Mouse (Mus musculus) forebrain, embryonic 15.5 days (tissue): ENCODE data around the gene Taf10. TPM values are rescaled to one million over a fixed set of nuclear protein-coding genes. Genes with fewer than 3 reads are reported as not detected.

Experiments used
- ATAC-seq: fragments of 200-750 bp; cut with Nextera tagmentation; replicated peaks from 2 replicates; pipeline ENCODE4 v1.8.0; 2017; ENCODE audit warnings: mild to moderate bottlenecking, moderate TSS enrichment, moderate library complexity
- H3K27ac ChIP-seq: fragments of 300-500 bp; sonication (generic); replicated peaks from 2 replicates; pipeline ENCODE4 v1.5.1; 2015; ENCODE audit warnings: mild to moderate bottlenecking, inconsistent platforms
- H3K27me3 ChIP-seq: fragments of 300-500 bp; sonication (generic); 2 replicates; pipeline ENCODE4 v1.6.1; 2015; ENCODE audit warnings: inconsistent platforms
- H3K36me3 ChIP-seq: fragments of 300-500 bp; sonication (generic); 2 replicates; pipeline ENCODE4 v1.6.1; 2015; ENCODE audit warnings: mild to moderate bottlenecking, inconsistent platforms
- H3K4me1 ChIP-seq: fragments of 300-500 bp; sonication (generic); 2 replicates; pipeline ENCODE4 v1.6.1; 2015; ENCODE audit warnings: inconsistent platforms
- H3K4me2 ChIP-seq: fragments of 300-500 bp; sonication (generic); replicated peaks from 2 replicates; pipeline ENCODE4 v1.6.1; 2015; ENCODE audit warnings: mild to moderate bottlenecking, inconsistent platforms
- H3K4me3 ChIP-seq: fragments of 300-500 bp; sonication (generic); 2 replicates; pipeline ENCODE4 v1.5.1; 2015; ENCODE audit warnings: mild to moderate bottlenecking, inconsistent platforms
- H3K9ac ChIP-seq: fragments of 300-500 bp; sonication (generic); replicated peaks from 2 replicates; pipeline ENCODE4 v1.6.1; 2015; ENCODE audit warnings: mild to moderate bottlenecking, inconsistent platforms
- H3K9me3 ChIP-seq: fragments of 300-500 bp; sonication (generic); 2 replicates; pipeline ENCODE4 v1.6.1; 2016; ENCODE audit warnings: inconsistent platforms
- WGBS: fragments of 180-500 bp; shearing (Covaris S2); methylation state at CpG from one replicate; pipeline ENCODE4 v1.1.7; 2015; ENCODE audit warnings: mixed read lengths; 5-methylcytosine and 5-hydroxymethylcytosine counted together
- polyA plus RNA-seq: library from polyadenylated mRNA; unstranded; fragments of >200 nt; fragmentation: Nextera tagmentation; extraction: Ambion mirVana; gene quantifications from 2 replicates; pipeline ENCODE4 v1.2.1, GENCODE M21; 2015

Taf10 gene
- polyA plus RNA-seq, 1 experiment from 2014 or later, result 114 TPM

DNA sequence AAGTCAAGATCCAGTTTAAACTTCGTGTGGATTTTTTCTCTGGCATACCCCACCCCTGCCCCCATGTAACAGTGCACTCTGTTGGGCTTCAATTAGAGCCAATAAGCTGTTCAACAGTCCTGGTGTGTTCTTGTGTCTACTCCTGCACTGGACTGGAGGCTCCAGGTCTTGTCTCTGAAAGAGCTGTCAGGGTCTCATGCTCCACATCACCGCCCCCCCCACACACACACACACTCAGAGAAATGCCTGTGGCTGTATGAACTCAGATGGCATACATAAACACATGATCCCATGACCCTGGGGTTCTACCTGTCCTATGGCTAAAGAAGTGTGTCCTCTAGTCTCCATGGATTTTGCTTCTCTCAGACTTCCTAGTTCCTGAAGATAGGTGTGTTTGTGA, 31.9 kb upstream of the Taf10 start:
- Histone ChIP-seq H3K4me1 (peaks cover 66% of the 10 kb centered on the region), H3K27ac (no peak overlapping the region), H3K27me3 (no peaks in the 10 kb centered on the region), H3K4me2 (no peak overlapping the region), H3K9ac (no peak overlapping the region), H3K9me3 (no peaks in the 10 kb centered on the region), H3K36me3 (peaks cover 63% of the 10 kb centered on the region), H3K4me3 (no peak overlapping the region)
- no peak for ATAC-seq
- whole genome bisulfite sequencing, result 89% methylated on average over 2 of the region's 2 CpGs

GRCm38 (mm10) chr7:105774661-105775060, 30.5 kb upstream of the Taf10 start:
- WGBS, result 29% methylated on average over 8 of the region's 8 CpGs
- no peak overlapping the region for H3K9ac ChIP-seq
- peaks cover 63% of the 10 kb centered on the region for H3K36me3 ChIP-seq
- ATAC-seq, result no peak
- H3K27ac ChIP-seq, result no peak overlapping the region
- H3K4me1 ChIP-seq, result peaks cover 65% of the 10 kb centered on the region
- H3K9me3 ChIP-seq, result no peaks in the 10 kb centered on the region
- no peak overlapping the region for H3K4me3 ChIP-seq
- H3K27me3 ChIP-seq, result no peaks in the 10 kb centered on the region
- no peak overlapping the region for H3K4me2 ChIP-seq

GRCm38 (mm10) chr7:105773041-105773440, 28.9 kb upstream of the Taf10 start:
- H3K27me3 ChIP-seq, result no peaks in the 10 kb centered on the region
- 90% methylated on average over 5 of the region's 5 CpGs for WGBS
- H3K36me3 ChIP-seq, result peaks cover 68% of the 10 kb centered on the region
- no peak overlapping the region for H3K4me3 ChIP-seq
- H3K4me2 ChIP-seq, result no peak overlapping the region
- H3K27ac ChIP-seq, result no peak overlapping the region
- H3K4me1 ChIP-seq, result peaks cover 61% of the 10 kb centered on the region
- H3K9ac ChIP-seq, result no peak overlapping the region
- no peaks in the 10 kb centered on the region for H3K9me3 ChIP-seq
- no peak for ATAC-seq

DNA sequence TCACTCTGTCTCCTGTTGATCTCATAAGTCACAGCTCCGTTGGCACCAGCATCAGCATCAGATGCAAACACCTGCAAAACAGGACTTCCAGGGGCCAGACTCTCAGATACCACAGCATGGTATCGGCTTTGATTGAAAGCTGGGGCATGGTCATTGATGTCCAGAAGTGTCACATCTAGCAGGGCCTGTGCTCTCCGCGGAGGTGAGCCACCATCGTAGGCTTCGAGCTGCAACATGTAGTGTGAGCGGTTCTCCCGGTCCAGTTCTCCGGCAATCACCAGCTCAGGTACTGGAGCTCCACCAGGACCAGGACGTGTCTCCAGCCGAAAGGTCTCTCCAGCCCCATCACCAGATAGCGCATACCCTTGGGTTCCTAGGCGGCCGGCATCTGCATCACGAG, 28.2 kb upstream of the Taf10 start:
- Histone ChIP-seq H3K9ac (no peak overlapping the region), H3K27me3 (no peaks in the 10 kb centered on the region), H3K4me3 (no peak overlapping the region), H3K36me3 (peaks cover 73% of the 10 kb centered on the region), H3K4me2 (no peak overlapping the region), H3K4me1 (peaks cover 61% of the 10 kb centered on the region), H3K27ac (no peak overlapping the region), H3K9me3 (no peaks in the 10 kb centered on the region)
- 96% methylated on average over 15 of the region's 15 CpGs for WGBS
- no peak for ATAC-seq

GRCm38 (mm10) chr7:105769959-105770358, 25.8 kb upstream of the Taf10 start:
- Histone ChIP-seq H3K4me1 (peaks cover 49% of the 10 kb centered on the region), H3K27ac (no peak overlapping the region), H3K4me3 (no peak overlapping the region), H3K9ac (no peak overlapping the region), H3K4me2 (no peak overlapping the region), H3K27me3 (no peaks in the 10 kb centered on the region), H3K9me3 (no peaks in the 10 kb centered on the region), H3K36me3 (peaks cover 85% of the 10 kb centered on the region)
- 91% methylated on average over 3 of the region's 3 CpGs for WGBS
- no peak for ATAC-seq

- WGBS, result 21% methylated on average over 6 of the region's 6 CpGs
- no peak overlapping the region for H3K27ac ChIP-seq
- H3K27me3 ChIP-seq, result no peaks in the 10 kb centered on the region
- no peaks in the 10 kb centered on the region for H3K9me3 ChIP-seq
- H3K4me3 ChIP-seq, result no peak overlapping the region
- peaks cover 40% of the 10 kb centered on the region for H3K4me1 ChIP-seq
- H3K36me3 ChIP-seq, result peaks cover 94% of the 10 kb centered on the region
- ATAC-seq, result no peak
- no peak overlapping the region for H3K4me2 ChIP-seq
- no peak overlapping the region for H3K9ac ChIP-seq
Measured at GRCm38 (mm10) chr7:105767729-105768165, 23.6 kb upstream of the Taf10 start.

DNA sequence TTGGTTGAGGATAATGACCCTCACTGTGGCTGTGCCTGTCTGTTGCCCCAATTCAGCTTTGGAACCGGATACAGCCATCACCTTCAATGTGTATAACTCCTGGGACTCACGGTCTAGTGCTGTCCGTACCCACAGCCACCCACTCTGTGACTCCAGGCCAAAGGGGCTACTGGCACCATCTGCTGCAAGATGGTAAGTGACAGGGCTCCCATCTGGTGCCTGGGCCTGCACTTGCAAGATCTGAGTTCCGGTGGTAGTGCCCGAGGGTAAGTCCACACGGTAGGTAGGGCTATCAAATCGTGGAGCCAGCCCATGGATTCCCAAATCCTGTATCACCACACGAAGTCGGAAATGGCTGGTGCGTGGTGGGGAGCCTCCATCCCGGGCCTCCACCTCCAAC, 20.2 kb upstream of the Taf10 start:
- H3K36me3 ChIP-seq, result peaks cover 85% of the 10 kb centered on the region
- H3K4me1 ChIP-seq, result peaks cover 21% of the 10 kb centered on the region
- no peaks in the 10 kb centered on the region for H3K27me3 ChIP-seq
- H3K9ac ChIP-seq, result no peak overlapping the region
- H3K27ac ChIP-seq, result no peak overlapping the region
- H3K9me3 ChIP-seq, result no peaks in the 10 kb centered on the region
- no peak for ATAC-seq
- 90% methylated on average over 11 of the region's 11 CpGs for WGBS
- H3K4me3 ChIP-seq, result no peak overlapping the region
- H3K4me2 ChIP-seq, result no peak overlapping the region

GRCm38 (mm10) chr7:105762517-105763270, 18.5 kb upstream of the Taf10 start:
- Histone ChIP-seq H3K4me2 (no peak overlapping the region), H3K36me3 (peaks cover 87% of the 10 kb centered on the region), H3K27me3 (no peaks in the 10 kb centered on the region), H3K27ac (no peak overlapping the region), H3K4me1 (peaks cover 5% of the 10 kb centered on the region; the same call in 1 of the 2 replicates), H3K4me3 (no peak overlapping the region), H3K9me3 (no peaks in the 10 kb centered on the region), H3K9ac (no peak overlapping the region)
- WGBS, result 25% methylated on average over 55 of the region's 55 CpGs
- 0 out of 2 replicates have a peak, but pooled peaks have one; percentile 6 for ATAC-seq

GRCm38 (mm10) chr7:105761813-105762484, 17.8 kb upstream of the Taf10 start:
- no peak overlapping the region for H3K27ac ChIP-seq
- 23% methylated on average over 51 of the region's 51 CpGs for WGBS
- ATAC-seq, result 0 out of 2 replicates have a peak, but pooled peaks have one; percentile 15

DNA sequence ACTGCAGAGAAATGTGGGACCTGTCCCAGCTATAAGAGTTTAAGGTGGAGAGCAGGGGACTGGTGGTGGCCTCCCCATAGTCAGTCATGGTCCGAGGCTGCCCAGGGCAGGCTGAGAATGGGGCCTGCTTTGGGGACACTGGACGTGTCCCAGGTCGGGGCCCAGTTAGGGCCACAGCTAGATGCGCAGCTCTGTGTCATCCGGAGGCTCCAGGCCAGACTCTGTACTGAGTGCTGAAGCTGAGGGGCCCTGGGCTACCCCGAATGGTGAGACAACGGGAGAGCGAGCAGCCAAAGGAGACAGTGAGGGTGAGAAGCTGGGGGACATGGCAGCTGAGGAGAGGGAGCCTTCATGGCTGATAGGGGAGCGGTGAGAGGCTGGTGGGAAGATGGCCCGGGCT, 9.1 kb upstream of the Taf10 start:
- no peaks in the 10 kb centered on the region for H3K9me3 ChIP-seq
- H3K4me1 ChIP-seq, result peaks cover 17% of the 10 kb centered on the region
- no peak overlapping the region for H3K9ac ChIP-seq
- peaks cover 71% of the 10 kb centered on the region for H3K36me3 ChIP-seq
- H3K4me3 ChIP-seq, result no peak overlapping the region
- no peak overlapping the region for H3K27ac ChIP-seq
- 93% methylated on average over 10 of the region's 10 CpGs for WGBS
- ATAC-seq, result no peak
- H3K4me2 ChIP-seq, result no peak overlapping the region
- H3K27me3 ChIP-seq, result no peaks in the 10 kb centered on the region

More at GRCm38 (mm10) chr7:105761813-105762484, 17.8 kb upstream of the Taf10 start:
- Histone ChIP-seq H3K9ac (no peak overlapping the region), H3K9me3 (no peaks in the 10 kb centered on the region), H3K4me3 (no peak overlapping the region), H3K4me2 (no peak overlapping the region), H3K27me3 (no peaks in the 10 kb centered on the region), H3K36me3 (peaks cover 90% of the 10 kb centered on the region), H3K4me1 (no peaks in the 10 kb centered on the region)

GRCm38 (mm10) chr7:105752716-105753115, 8.6 kb upstream of the Taf10 start:
- peak; percentile 14 for ATAC-seq
- Histone ChIP-seq H3K4me3 (no peak overlapping the region), H3K9ac (no peak overlapping the region)

More at GRCm38 (mm10) chr7:105752716-105753115, 8.6 kb upstream of the Taf10 start:
- WGBS, result 89% methylated on average over 2 of the region's 2 CpGs
- H3K27ac ChIP-seq, result no peak overlapping the region; the same call in 1 of the 2 replicates
- H3K4me1 ChIP-seq, result peaks cover 17% of the 10 kb centered on the region
- no peaks in the 10 kb centered on the region for H3K9me3 ChIP-seq
- H3K4me2 ChIP-seq, result no peak overlapping the region
- H3K27me3 ChIP-seq, result no peaks in the 10 kb centered on the region
- H3K36me3 ChIP-seq, result peaks cover 68% of the 10 kb centered on the region
